Mouse (Mus musculus) liver, embryonic 14.5 days (tissue): ENCODE results near the gene Fam24a.

Experiments used
- CTCF ChIP-seq: IDR thresholded peaks from 2 replicates; pipeline ENCODE4 v1.5.1; 2016; ENCODE audit warnings: antibody characterized with exemption, low read depth, control low read depth
- EP300 ChIP-seq: IDR thresholded peaks from 2 replicates; pipeline ENCODE4 v1.6.1; 2016; ENCODE audit warnings: antibody characterized with exemption, low read depth

GRCm38 (mm10) chr7:131318340-131318739 is 15.3 kb upstream of the Fam24a start:
- TF ChIP-seq CTCF = no peak
- no peak for TF ChIP-seq EP300
